Mouse (Mus musculus) embryonic facial prominence, embryonic 14.5 days (tissue): ENCODE measurements around the gene Gm20388. TPM values are rescaled to one million over a fixed set of nuclear protein-coding genes. Genes with fewer than 3 reads are reported as not detected.

Source experiments
- ATAC-seq: fragments of 200-750 bp; cut with Nextera tagmentation; 2 replicates; pipeline ENCODE4 v1.8.0; 2017; ENCODE audit warnings: low read depth, moderate number of reproducible peaks, moderate TSS enrichment
- DNase-seq: peaks from one replicate; pipeline ENCODE4 v3.0.0-alpha.2; 2015; ENCODE audit warnings: low spot score
- H3K27ac ChIP-seq: fragments of 300-500 bp; sonication (generic); replicated peaks from 2 replicates; pipeline ENCODE4 v1.5.1; 2014; ENCODE audit warnings: low read depth, mild to moderate bottlenecking, low read length, moderate library complexity
- H3K27me3 ChIP-seq: fragments of 300-500 bp; sonication (generic); replicated peaks from 2 replicates; pipeline ENCODE4 v1.6.1; 2014; ENCODE audit warnings: low read length; ENCODE audit not compliant: control insufficient read depth, insufficient read depth
- H3K36me3 ChIP-seq: fragments of 300-500 bp; sonication (generic); 2 replicates; pipeline ENCODE4 v1.6.1; 2014; ENCODE audit warnings: low read length, mixed read lengths; ENCODE audit not compliant: control insufficient read depth, insufficient read depth
- H3K4me1 ChIP-seq: fragments of 300-500 bp; sonication (generic); 2 replicates; pipeline ENCODE4 v1.6.1; 2014; ENCODE audit warnings: antibody characterized with exemption, low read length; ENCODE audit not compliant: control insufficient read depth, insufficient read depth
- H3K4me2 ChIP-seq: fragments of 300-500 bp; sonication (generic); 2 replicates; pipeline ENCODE4 v1.6.1; 2014; ENCODE audit warnings: low read depth, mild to moderate bottlenecking, low read length, moderate library complexity, mixed read lengths
- H3K4me3 ChIP-seq: fragments of 300-500 bp; sonication (generic); 2 replicates; pipeline ENCODE4 v1.5.1; 2014; ENCODE audit warnings: low read depth, mild to moderate bottlenecking, low read length
- H3K9ac ChIP-seq: fragments of 300-500 bp; sonication (generic); 2 replicates; pipeline ENCODE4 v1.6.1; 2014; ENCODE audit warnings: low read depth, mild to moderate bottlenecking, low read length, moderate library complexity, mixed read lengths
- H3K9me3 ChIP-seq: fragments of 300-500 bp; sonication (generic); 2 replicates; pipeline ENCODE4 v1.6.1; 2016; ENCODE audit warnings: low read length; ENCODE audit not compliant: control insufficient read depth
- WGBS: fragments of 180-500 bp; shearing (Covaris S2); extraction: QIAGEN DNeasy Blood & Tissue Kit; methylation state at CpG from one replicate; pipeline ENCODE4 v1.1.7; 2014; 5-methylcytosine and 5-hydroxymethylcytosine counted together
- polyA plus RNA-seq: library from polyadenylated mRNA; unstranded; fragments of >200 nt; fragmentation: Nextera tagmentation; extraction: Ambion mirVana; gene quantifications from 2 replicates; pipeline ENCODE4 v1.2.1, GENCODE M21; 2014

The Gm20388 gene
- polyA plus RNA-seq, 1 experiment from 2014 or later = not detected

- no peak for ATAC-seq
- H3K36me3 ChIP-seq = no peaks in the 10 kb centered on the region
- WGBS = 91% methylated on average over 4 of the region's 4 CpGs
Observed at GRCm38 (mm10) chr8:120315644-120316043, 405.0 kb downstream of the Gm20388 start.

GRCm38 (mm10) chr8:120316707-120317106, 406.1 kb downstream of the Gm20388 start:
- no peak overlapping the region for H3K27ac ChIP-seq
- no peak overlapping the region for H3K4me2 ChIP-seq
- peaks cover 6% of the 10 kb centered on the region; the same call in 1 of the 2 replicates for H3K4me1 ChIP-seq
- ATAC-seq (no peak), DNase-seq (no peak)
- WGBS = 84% methylated on average over 7 of the region's 7 CpGs
- no peak overlapping the region for H3K4me3 ChIP-seq
- no peaks in the 10 kb centered on the region for H3K36me3 ChIP-seq
- no peaks in the 10 kb centered on the region for H3K9me3 ChIP-seq
- no peak overlapping the region for H3K9ac ChIP-seq
- no peaks in the 10 kb centered on the region for H3K27me3 ChIP-seq

More at GRCm38 (mm10) chr8:120315644-120316043, 405.0 kb downstream of the Gm20388 start:
- Histone ChIP-seq H3K4me1 (peaks cover 6% of the 10 kb centered on the region; the same call in 1 of the 2 replicates), H3K4me3 (no peak overlapping the region), H3K27me3 (no peaks in the 10 kb centered on the region), H3K9ac (no peak overlapping the region), H3K27ac (no peak overlapping the region), H3K4me2 (no peak overlapping the region), H3K9me3 (no peaks in the 10 kb centered on the region)
- no peak for DNase-seq

DNA sequence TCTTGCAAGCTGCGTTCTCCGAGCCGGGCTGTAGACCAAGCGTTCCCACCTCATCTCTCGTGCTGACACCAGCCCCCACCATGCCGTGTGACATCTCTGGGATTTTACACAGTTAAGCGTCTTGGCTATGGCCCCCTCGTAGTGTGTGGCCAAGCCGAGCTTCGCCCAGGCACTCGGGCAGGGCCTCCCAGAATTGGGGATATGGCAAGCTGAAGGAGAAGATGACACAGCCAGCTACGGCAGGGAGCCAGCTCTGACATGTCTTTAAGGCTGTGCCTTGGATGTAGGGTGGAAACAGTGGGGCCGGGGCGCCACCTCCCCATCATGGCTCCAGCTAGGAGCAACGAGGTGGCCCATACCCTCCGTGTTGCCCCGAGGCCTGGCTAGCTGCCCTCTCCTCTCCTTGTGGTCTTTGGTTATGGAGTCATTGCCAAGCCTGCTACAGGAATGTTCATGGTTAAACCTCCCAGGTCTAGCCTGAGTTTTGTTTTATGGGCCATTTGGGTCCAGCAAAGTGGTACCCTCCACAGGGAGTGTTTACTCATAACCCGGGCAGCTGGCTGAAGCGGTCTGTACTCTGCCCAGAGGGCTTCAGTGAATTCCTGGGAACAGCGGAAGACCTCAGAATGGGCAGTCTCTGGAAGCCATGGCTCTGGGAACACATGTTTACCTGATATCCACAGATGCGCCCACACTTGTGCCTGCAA, 406.6 kb downstream of the Gm20388 start:
- H3K9ac ChIP-seq = no peak overlapping the region
- no peak overlapping the region for H3K27ac ChIP-seq
- H3K27me3 ChIP-seq = no peaks in the 10 kb centered on the region
- no peak overlapping the region for H3K4me2 ChIP-seq
- H3K36me3 ChIP-seq = no peaks in the 10 kb centered on the region
- no peak overlapping the region for H3K4me3 ChIP-seq
- 87% methylated on average over 20 of the region's 21 CpGs for WGBS
- DNase-seq (no peak), ATAC-seq (no peak)
- no peaks in the 10 kb centered on the region for H3K9me3 ChIP-seq
- peaks cover 6% of the 10 kb centered on the region; the same call in 1 of the 2 replicates for H3K4me1 ChIP-seq

- 67% methylated on average over 12 of the region's 12 CpGs for WGBS
- peaks cover 19% of the 10 kb centered on the region for H3K4me1 ChIP-seq
Observed at GRCm38 (mm10) chr8:120318476-120318991, 407.9 kb downstream of the Gm20388 start.

DNA sequence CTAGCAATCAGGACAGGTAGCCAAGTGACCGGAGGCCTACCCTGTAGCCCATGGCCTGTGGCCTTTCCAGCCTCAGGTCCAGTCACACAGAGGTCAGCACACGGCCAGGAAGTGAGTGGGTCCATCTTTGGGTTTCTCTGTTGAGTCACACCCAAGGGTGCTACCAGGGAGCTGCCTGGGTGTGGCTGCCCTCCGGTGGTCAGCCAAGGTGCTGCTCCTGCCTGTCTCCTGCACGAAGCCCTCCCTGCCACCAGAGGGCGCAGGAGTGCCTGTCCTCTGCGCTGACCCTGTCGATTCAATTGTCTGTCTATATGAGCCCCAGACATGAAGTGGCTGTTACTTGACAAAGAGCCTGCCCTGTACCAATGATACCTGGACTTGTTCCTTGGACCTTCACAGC, 408.8 kb downstream of the Gm20388 start:
- Histone ChIP-seq H3K9ac (no peak overlapping the region), H3K27me3 (no peaks in the 10 kb centered on the region), H3K27ac (no peak overlapping the region), H3K9me3 (no peaks in the 10 kb centered on the region), H3K4me1 (peaks cover 25% of the 10 kb centered on the region), H3K36me3 (no peaks in the 10 kb centered on the region), H3K4me2 (no peak overlapping the region), H3K4me3 (no peak overlapping the region)
- peak; percentile 42 for ATAC-seq
- 25% methylated on average over 7 of the region's 7 CpGs for WGBS
- DNase-seq = peak; percentile 68

More at GRCm38 (mm10) chr8:120318476-120318991, 407.9 kb downstream of the Gm20388 start:
- no peak for ATAC-seq
- Histone ChIP-seq H3K36me3 (no peaks in the 10 kb centered on the region), H3K27me3 (no peaks in the 10 kb centered on the region), H3K9ac (no peak overlapping the region), H3K27ac (no peak overlapping the region), H3K9me3 (no peaks in the 10 kb centered on the region), H3K4me3 (no peak overlapping the region), H3K4me2 (no peak overlapping the region)
- DNase-seq = no peak

GRCm38 (mm10) chr8:120320146-120320545, 409.5 kb downstream of the Gm20388 start:
- ATAC-seq = no peak
- WGBS = 82% methylated on average over 5 of the region's 5 CpGs
- peaks cover 27% of the 10 kb centered on the region for H3K4me1 ChIP-seq

DNA sequence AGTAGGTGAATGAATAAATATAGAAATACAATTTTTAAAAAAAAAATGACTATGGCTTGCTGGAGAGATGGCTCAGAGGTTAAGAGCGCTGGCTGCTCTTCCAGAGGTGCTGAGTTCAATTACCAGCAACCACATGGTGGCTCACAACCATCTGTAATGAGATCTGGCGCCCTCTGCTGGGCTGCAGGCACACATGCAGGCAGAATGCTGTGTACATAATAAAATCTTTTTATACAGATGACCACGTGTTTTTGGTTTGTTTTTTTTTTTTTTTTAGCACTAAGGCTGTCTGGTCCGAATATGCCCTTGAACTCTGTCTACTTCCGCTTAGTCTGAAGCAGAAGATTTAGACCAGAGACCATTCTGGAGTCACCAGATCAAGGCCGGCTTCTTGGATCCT, 411.1 kb downstream of the Gm20388 start:
- ATAC-seq = no peak
- Histone ChIP-seq H3K4me3 (no peak overlapping the region), H3K36me3 (no peaks in the 10 kb centered on the region), H3K27ac (no peak overlapping the region), H3K9ac (no peak overlapping the region), H3K4me1 (peaks cover 27% of the 10 kb centered on the region), H3K4me2 (no peak overlapping the region), H3K9me3 (no peaks in the 10 kb centered on the region), H3K27me3 (no peaks in the 10 kb centered on the region)
- DNase-seq = no peak
- WGBS = 40% methylated on average over 6 of the region's 6 CpGs

More at GRCm38 (mm10) chr8:120320146-120320545, 409.5 kb downstream of the Gm20388 start:
- Histone ChIP-seq H3K27me3 (no peaks in the 10 kb centered on the region), H3K4me3 (no peak overlapping the region), H3K9me3 (no peaks in the 10 kb centered on the region), H3K36me3 (no peaks in the 10 kb centered on the region), H3K27ac (no peak overlapping the region), H3K9ac (no peak overlapping the region), H3K4me2 (no peak overlapping the region)
- no peak for DNase-seq

DNA sequence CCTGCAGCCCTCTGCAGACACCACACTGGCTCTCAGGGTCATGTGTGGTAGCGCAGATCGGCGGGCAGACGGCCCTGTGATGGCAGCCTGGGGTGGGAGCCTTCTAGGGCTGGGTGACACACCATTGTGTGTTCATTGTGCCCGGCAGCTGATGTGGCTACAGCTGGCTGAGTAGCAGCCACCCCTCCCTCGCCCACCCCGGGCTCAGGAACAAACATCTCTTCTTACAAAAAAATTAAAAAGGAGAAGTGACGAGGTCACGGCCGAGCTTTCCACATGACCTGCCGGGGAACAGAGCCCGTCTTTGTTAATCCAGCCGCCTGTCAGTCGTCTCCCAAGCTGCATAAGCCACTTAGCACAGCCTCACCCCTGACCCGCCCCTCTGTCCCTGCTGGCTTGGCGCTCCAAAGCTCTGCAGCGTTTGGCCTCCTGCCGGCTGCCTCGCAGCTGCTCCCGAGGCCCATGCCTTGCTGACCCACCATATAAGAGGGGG, 412.4 kb downstream of the Gm20388 start:
- Histone ChIP-seq H3K9me3 (no peaks in the 10 kb centered on the region), H3K27ac (no peak overlapping the region; the same call in 1 of the 2 replicates), H3K27me3 (no peaks in the 10 kb centered on the region), H3K4me2 (no peak overlapping the region; the same call in 1 of the 2 replicates), H3K4me3 (no peak overlapping the region), H3K4me1 (peaks cover 21% of the 10 kb centered on the region), H3K9ac (no peak overlapping the region), H3K36me3 (no peaks in the 10 kb centered on the region)
- peak; percentile 90 for DNase-seq
- WGBS = 15% methylated on average over 16 of the region's 20 CpGs
- ATAC-seq = peak; percentile 82
